Mouse (Mus musculus) left cerebral cortex, postnatal 10 days (tissue): ENCODE data around the gene Gm13083. TPM values are rescaled to one million over a fixed set of nuclear protein-coding genes. Genes with fewer than 3 reads are reported as not detected.
"Not testable (repeated sequence)": the region's sequence is repeated elsewhere in the genome, so short reads cannot be mapped to it uniquely, and the experiment has no call there.

ENCODE experiments used
- DNase-seq, 2 experiments: peaks; one replicate each; pipeline ENCODE4 v3.0.0; 2021 to 2022; ENCODE audit warnings: low spot score in 2 of 2, mixed read lengths in 1 of 2; ENCODE audit errors: extremely low spot score in 1 of 2
- intact Hi-C: fragments of 180-260 bp; cut with DNase I; formaldehyde crosslinking; loops from one replicate; pipeline ENCODE4 v1.15.1; 2025
- total RNA-seq, 2 experiments: library from RNA; stranded (reverse); gene quantifications; 2 replicates each; pipeline ENCODE4 v1.2.3; 2021

Gm13083 gene
- not detected for total RNA-seq

- intact Hi-C loops, result loop anchor here (10.0 kb wide), 1 partner anchor 280 kb away; no protein-coding TSS in a partner anchor
- DNase-seq, result not testable (repeated sequence)
Observed at GRCm38 (mm10) chr4:143614703-143615102, at the start of gene Gm13083. Gm13083 (plus strand) TSS chr4:143615003.

- intact Hi-C loops, result loop anchor here (10.0 kb wide), 1 partner anchor 283 kb away; no protein-coding TSS in a partner anchor
- DNase-seq, result not testable (repeated sequence)
Observed at GRCm38 (mm10) chr4:143611927-143612326, 2.9 kb upstream of the Gm13083 start.

DNA sequence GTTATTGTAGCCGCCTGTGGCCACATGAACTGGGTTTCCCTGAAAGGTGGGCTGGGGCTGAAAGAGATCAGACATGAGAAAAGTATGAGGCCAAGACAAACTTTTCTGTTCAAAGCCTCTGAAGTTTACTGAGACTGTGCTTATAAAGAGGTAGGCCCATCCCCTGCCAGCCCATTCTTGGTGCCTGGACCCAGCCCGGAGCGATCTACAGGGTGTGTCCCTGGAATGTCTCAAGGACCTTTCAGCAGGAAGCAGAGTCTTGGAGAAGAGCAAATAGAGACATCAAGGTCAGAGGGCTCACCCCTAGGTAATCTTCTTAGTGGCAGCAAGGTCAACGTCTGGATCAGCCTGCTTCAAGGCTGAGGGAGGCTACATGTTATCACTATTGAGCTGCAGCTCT is 3.3 kb downstream of the Gm13083 start:
- DNase-seq, result not testable (repeated sequence)
- intact Hi-C loops, result loop anchor here (10.0 kb wide), 1 partner anchor 277 kb away; no protein-coding TSS in a partner anchor

DNA sequence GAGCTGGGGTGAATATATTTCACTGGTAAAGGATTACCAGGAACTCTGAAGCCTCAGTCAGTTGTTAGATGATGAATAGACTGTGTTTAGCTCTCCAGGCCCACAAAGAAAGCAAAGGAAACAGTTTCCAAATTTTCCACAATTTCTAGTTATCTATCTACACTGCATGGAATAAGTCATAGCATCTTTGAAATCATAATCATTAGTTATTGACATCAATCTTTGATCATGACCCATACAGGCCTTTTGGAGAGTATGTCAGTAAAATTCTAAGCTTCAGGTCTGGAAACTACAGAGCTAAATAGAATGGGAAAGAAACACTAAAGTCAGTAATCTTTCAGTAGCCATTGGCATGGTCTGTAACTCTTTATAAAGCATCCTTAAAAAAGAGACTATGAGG is 42.3 kb downstream of the Gm13083 start, which contains the start of gene Gm13088:
TSS of gene Gm13088 (minus strand) at position 101 of the 400 bp plus-strand sequence.
- DNase-seq, intact Hi-C loops: not testable (repeated sequence)

Other genes starting within 250 kb of the Gm13083 start
- not detected for gene Pramel1, start 220.6 kb upstream of the Gm13083 start, total RNA-seq
- 10 to 100 TPM in 1 of 2 experiments, 1 to 10 TPM in 1; 9.9 to 13.7 TPM for gene Pramef8, start 202.6 kb upstream of the Gm13083 start, total RNA-seq
- gene Oog4, start 164.7 kb upstream of the Gm13083 start, total RNA-seq, result not detected
- not detected for gene Gm13043, start 103.7 kb upstream of the Gm13083 start, total RNA-seq
- not detected for gene Gm13040, start 79.0 kb upstream of the Gm13083 start, total RNA-seq
- not detected for gene BC080695, start 63.3 kb upstream of the Gm13083 start, total RNA-seq
- not detected for gene Gm13057, start 63.3 kb upstream of the Gm13083 start, total RNA-seq
- gene Gm13088, start 42.2 kb downstream of the Gm13083 start, total RNA-seq, result not detected
- gene Gm13089, start 87.7 kb downstream of the Gm13083 start, total RNA-seq, result not detected
- not detected for gene Gm13078, start 104.5 kb downstream of the Gm13083 start, total RNA-seq
- gene Gm13023, start 174.3 kb downstream of the Gm13083 start, total RNA-seq, result not detected
- gene Gm13084, start 201.1 kb downstream of the Gm13083 start, total RNA-seq, result not detected
- not detected for gene Gm13103, start 231.5 kb downstream of the Gm13083 start, total RNA-seq